Mouse (Mus musculus) c-Kit-positive CD71-positive TER-119-negative erythroid progenitor cells, embryonic 14.5 days (primary cell): ENCODE results near the gene Rel.
"Not testable (repeated sequence)": the region's sequence is repeated elsewhere in the genome, so short reads cannot be mapped to it uniquely, and the experiment has no call there.

ENCODE experiments used
- DNase-seq: peaks from one replicate; pipeline ENCODE4 v3.0.0-alpha.2; 2013; ENCODE audit warnings: low read depth

The Rel gene

DNA sequence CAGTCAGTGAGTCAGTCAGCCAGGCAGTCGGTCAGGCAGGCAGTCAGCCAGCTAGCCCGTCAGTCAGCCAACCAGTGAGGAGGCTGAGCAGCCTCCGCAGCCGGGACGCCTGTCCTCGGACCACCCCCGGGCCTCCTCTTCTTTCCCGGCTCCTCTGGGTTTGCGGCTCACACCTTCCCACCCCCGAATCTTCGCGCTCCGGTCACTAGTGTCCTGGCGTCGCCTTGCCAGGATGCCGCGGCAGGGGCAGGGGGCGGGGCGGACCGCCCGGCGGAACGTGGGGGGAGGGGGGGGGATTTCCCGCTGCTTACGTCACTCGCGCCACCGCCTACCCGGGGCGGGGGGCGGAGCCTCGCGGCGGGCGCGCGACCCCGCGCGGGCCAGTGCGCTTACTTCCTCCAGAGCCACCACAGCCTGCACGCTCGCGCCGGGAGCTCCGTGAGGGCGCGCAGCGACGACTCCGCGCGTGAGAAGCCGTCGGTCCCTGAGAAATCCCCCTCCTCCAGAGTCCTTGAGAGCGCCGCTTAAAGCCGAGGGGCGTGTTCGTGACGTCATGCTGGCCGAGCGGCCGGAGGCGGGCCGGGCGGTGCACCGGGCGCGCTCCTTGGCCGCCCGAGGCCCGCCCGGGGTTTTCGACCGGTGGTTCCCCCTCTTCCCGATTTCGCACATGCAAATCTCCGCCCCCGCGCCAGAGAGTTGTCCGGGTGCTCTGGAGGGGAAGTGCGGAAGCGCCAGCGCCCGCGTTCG lies at the start of gene Rel:
TSS of gene Rel (minus strand) at position 211 of the 747 bp plus-strand sequence.
- peak; percentile 34 for DNase-seq

- DNase-seq: no peak
Measured at GRCm38 (mm10) chr11:23818745-23819144, 48.0 kb upstream of the Rel start.

- no peak for DNase-seq
Measured at GRCm38 (mm10) chr11:23810741-23811140, 40.0 kb upstream of the Rel start.

GRCm38 (mm10) chr11:23805716-23806115 lies 34.9 kb upstream of the Rel start:
- no peak for DNase-seq

GRCm38 (mm10) chr11:23803136-23803535 lies 32.4 kb upstream of the Rel start:
- no peak for DNase-seq

DNA sequence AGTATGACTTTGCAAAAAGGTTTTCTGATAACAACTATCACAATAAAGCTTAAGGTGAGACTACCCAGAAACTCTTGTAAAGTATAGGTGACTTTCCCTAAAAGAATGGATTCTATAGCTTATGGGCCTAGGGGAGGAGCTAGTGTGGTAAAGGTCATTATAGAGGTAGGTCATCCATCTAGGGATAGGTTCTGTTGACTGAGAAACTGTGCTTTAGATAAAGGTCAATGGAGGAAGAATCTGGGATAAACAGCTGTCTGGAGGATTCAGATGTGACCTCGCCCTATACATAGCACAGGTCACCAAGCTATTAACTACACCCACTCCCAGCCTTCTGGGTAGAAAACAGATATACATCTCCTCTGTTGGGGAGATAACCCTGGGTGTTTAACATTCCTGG lies 31.5 kb upstream of the Rel start:
- DNase-seq: no peak

DNA sequence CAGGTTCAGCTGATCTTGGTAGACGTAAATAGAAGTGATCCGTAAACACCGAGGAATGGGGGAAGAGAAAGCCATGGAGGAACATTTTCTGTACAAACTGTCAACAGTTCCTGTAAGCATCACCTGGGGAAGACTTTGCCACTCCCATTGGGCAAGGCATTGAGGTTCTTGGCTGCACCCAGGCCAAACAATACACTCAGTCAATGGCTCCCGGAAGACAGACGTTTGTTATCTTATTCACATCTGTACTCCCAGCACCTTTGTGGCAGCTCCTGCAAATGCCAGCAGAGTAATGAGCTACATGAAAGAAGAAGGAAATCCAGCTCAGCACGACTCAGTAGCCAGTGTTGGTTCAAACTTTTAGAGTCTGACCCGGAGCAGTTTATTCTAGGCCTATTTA lies 31.1 kb upstream of the Rel start:
- DNase-seq: no peak

- not testable (repeated sequence) for DNase-seq
Measured at GRCm38 (mm10) chr11:23783677-23784076, 12.9 kb upstream of the Rel start.

DNA sequence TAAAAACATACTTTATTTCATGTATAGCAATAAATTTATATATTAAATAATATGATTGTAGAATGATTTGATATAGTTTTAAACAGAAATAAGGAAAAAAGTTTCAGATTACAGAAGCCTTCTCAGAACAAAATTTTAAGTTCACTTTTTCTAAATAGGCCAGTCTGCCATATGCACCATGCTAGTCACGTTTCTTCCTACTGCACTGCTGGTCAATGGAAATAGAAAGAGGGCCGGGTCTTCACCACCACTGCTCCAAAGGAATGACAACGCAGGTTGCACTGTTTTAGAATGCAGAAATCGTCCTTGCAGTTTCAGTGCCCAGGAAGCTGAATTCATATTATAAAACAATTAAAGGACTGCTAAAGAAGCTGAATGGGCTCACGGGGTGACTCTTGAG lies 12.3 kb upstream of the Rel start:
- DNase-seq: no peak

- no peak for DNase-seq
Measured at GRCm38 (mm10) chr11:23782038-23782437, 11.3 kb upstream of the Rel start.

GRCm38 (mm10) chr11:23778787-23779201 lies 8.0 kb upstream of the Rel start:
- DNase-seq: no peak

DNA sequence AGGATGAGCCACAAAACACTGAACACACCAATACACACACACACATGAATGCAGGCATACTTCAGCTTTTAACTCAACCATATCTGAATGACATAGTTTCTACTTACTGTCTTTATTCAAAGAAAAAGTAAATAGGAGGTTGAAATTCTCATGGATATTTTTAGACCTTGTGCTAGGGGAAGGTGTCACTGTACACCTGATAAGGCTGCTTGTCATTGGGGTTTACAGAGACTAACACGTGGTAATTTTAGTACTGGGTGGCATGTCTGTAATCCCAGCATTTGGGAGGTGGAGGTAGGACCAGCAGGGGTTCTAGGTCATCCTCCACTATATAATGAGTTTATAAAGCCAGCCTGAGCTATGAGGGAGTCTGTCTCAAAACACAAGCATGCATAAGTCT lies 1.7 kb upstream of the Rel start:
- no peak for DNase-seq

DNA sequence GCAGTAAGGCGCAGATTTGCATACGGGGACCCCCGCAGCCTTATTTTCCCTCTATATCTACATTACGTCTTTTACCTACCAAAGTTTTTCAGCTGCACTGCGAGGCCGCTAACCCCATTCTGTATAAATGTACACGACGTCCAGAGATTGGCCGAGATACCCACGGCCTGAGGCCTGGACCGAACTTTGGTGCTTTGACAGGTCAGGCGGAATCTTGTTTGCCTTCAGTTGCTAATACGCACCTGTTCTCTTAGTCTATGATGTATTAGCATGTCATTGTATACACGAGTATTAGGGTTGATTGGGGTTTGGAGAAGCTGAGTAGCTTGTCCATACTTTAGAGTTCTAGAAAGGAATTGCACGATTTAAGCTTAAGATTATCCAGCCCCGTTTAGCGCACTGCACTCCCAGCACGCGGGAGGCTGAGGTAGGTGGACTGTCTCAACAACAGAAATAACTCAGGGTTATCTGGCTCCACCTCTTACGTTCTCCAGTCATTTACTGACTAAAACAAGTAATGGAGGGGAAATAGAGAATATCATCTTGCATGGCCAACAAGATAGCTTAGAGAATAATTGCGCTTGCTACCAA lies 832 bp upstream of the Rel start:
- DNase-seq: peak; percentile 17

- DNase-seq: no peak
Measured at GRCm38 (mm10) chr11:23770510-23770759, 335 bp downstream of the Rel start.

DNA sequence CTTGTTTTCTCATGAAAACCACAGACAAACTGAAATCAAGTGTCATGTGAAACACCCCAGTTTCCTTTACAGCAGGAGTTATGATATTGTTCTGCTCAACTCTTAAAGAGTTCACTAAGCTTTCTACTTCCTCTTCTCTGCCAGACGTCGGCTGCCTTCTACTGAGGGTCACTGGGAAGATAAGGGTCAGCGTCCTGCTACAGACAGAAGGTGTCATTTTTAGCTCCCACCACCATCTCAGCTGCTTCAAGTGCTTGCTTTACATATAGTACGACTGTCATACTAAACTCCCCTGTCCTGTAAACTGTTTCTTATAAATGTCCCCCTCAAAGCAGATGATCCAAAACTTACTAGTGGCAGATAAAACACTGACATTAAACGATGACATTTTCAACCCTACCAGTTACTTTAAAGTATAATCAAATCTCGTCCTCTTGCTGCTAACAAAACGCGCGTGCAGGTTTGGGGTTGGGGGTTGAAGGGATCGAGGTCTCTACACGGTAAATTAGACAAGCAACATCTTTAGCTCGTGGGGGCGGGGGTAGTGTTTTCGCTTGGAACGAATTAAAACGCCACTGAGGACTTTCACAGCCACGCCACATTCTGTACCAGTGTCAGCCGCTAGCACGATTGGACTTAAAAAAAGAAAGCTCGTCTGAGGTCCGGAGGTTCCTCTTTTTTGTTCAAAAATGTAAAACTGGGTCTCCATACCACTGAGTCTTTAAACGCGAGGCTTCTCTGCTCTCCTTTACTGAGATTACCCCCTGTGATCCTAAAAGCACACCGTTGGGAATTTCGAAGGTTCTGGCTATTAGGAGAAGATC lies 872 bp downstream of the Rel start:
- DNase-seq: peak; percentile 5

GRCm38 (mm10) chr11:23769033-23769432 lies 1.7 kb downstream of the Rel start:
- no peak for DNase-seq

DNA sequence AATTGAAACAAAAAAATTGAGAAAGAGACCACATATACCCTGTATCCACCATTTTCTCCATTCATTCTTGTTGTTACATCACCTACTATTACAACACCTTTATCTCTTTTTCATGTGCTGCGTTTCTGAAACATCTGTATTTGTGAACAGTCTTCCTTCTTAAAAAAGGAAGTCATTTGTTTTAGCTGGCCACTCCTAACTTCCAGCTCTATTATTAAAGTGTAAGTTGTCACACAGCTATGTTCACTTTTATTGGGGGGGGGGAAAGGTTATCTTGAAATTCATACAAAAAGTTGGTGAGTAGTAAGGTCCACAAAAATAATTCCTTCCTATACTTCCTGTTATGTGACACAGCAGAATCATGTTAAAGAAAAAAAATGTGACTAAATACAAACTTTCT lies 2.8 kb downstream of the Rel start:
- DNase-seq: no peak

GRCm38 (mm10) chr11:23767369-23767768 lies 3.4 kb downstream of the Rel start:
- not testable (repeated sequence) for DNase-seq

DNA sequence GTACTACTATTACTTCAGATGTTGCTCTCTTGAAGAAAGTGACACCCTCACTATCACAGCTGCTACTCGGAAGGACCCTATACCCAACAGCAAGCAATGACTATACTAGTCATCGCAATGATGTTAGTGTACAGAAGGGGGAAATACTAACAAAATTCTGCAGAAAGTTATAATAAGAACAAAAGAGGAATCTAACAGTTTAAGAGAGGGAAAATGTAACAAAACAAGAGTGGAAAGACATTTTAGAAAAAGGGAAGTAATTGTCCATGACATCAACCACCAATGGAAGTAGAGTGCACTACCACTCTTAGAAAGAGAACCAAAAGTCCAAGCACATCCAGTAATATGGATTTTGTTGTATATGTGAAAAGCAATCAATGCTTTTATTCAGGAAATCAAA lies 8.1 kb downstream of the Rel start:
- no peak for DNase-seq

- no peak for DNase-seq
Measured at GRCm38 (mm10) chr11:23758218-23758617, 12.6 kb downstream of the Rel start.

DNA sequence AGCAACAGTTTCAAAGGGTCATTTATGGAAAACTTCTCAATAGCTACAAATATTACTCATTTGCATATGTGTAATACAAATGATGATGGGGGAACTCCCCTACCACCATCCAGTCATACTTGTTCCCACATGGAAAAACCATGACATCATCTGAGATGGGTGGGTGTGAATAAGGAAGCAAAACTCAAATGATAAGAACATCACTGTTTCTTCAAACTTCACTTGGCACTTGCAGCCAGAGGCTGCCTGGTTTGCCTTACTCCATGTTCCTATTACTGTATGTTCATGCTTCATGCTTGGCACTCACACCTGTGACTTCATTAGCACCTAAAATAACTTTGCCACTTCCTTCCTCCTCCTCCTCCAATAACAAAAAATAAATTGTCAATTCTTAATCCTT lies 16.4 kb downstream of the Rel start:
- DNase-seq: no peak

DNA sequence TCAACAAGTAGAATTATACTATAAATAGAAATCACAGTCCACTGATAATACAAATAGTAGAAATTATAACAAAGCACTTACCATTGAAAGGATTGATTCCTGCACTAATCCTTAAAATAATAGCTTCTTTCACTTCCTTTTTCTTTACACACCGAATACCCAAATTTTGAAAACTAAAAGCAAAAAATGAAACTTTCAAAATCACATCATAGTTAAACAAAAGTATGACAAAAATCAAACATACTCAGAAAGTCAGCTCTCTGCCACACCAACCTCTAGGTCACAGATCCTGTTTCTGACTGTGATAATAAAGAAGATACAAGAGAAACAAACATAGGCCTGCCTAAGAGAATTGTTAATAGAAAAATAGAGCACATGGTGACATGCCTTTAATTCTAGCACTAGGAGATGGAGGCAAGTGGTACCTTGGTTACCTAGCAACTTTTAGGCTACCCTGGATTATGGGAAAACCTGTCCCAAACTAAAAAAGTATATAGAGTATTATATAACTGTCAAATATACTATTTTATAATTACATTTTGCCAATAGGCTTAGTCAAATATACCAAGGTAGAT lies 17.5 kb downstream of the Rel start:
- DNase-seq: no peak

DNA sequence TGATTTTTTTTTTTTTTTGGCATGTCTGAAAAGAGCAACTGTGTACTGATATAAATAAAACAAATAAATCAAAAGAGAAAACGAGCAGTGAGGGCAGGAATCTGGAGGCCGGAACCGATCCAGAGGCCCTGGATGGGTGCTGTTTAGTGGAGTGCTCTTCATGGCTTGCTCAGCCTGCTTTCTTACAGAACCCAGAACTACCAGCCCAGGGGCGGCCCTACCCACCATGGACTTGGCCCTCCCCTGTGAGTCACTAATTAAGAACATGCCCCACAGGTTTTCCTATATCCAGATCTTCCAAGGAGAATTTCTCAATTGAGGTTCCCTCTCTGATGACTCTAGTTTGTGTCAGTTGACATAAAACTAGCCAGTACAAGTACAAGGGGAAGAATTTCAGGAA lies 24.7 kb downstream of the Rel start:
- DNase-seq: no peak
